8 mouse cellular contexts compared by ENCODE assay signal in the genomic region with DNA sequence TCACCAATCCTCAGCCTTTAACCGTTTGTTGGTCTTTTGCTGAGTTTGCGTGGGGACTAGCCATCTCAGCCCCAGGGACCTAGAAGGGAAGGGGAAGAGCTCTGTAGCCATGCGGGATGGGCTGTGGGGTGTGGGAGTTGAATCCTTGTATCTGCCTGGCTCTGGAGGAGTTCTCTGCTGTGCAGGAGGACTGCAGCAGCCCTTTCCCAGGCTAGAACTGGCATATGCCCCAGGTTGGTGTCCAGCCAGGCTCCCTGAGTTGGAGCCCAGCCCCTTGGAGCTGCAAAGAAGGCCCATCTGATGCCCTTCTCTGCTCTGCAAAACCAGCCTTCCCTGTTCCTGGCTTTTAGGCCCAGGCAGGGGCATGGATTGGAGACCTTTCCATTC. TPM values are rescaled to one million over a fixed set of nuclear protein-coding genes. Genes with fewer than 3 reads are reported as not detected.
A peak's percentile ranks its signal among the peaks of the same experiment; 100 is the strongest.
DNase-seq lines count a peak whose midpoint lies in the region; ATAC-seq and TF ChIP-seq lines count a peak whose summit lies in the region.

No protein-coding gene starts in this region.

- H3K4me2 ChIP-seq in embryonic facial prominence, embryonic 15.5 days (replicated peaks) = peak overlapping the region; percentile 79
- peak overlapping the region; percentile 77 for H3K4me2 ChIP-seq in intestine, embryonic 14.5 days (ENCODE audit: low read length)

- no peaks in the 10 kb centered on the region for H3K9me3 ChIP-seq in E14TG2a.4 (ENCODE audit: low read length)
- no peaks in the 10 kb centered on the region for H3K9me3 ChIP-seq in embryonic facial prominence, embryonic 15.5 days (replicated peaks)
- H3K9me3 ChIP-seq in intestine, embryonic 14.5 days (ENCODE audit: control insufficient read depth, low read length) = no peaks in the 10 kb centered on the region

- 32% methylated on average over 3 of the region's 3 CpGs for WGBS in embryonic facial prominence, embryonic 15.5 days
- 33% methylated on average over 3 of the region's 3 CpGs for WGBS in intestine, embryonic 14.5 days

- H3K4me3 ChIP-seq in E14TG2a.4 (replicated peaks; ENCODE audit: low read length) = peak overlapping the region; percentile 86
- H3K4me3 ChIP-seq in embryonic facial prominence, embryonic 15.5 days (replicated peaks) = peak overlapping the region; percentile 46
- peak overlapping the region; percentile 41; the same call in 1 of the 2 replicates for H3K4me3 ChIP-seq in intestine, embryonic 14.5 days (ENCODE audit: low read depth, low read length)

- H3K9ac ChIP-seq in embryonic facial prominence, embryonic 15.5 days = no peak overlapping the region
- no peak overlapping the region for H3K9ac ChIP-seq in intestine, embryonic 14.5 days (ENCODE audit: low read length)

- 0 out of 2 replicates have a peak, but pooled peaks have one; percentile 20 for ATAC-seq in frontal cortex, adult (ENCODE audit: low TSS enrichment)
- no peak for ATAC-seq in embryonic facial prominence, embryonic 15.5 days (ENCODE audit: insufficient number of reproducible peaks, low FRiP score, low TSS enrichment, low read depth)
- ATAC-seq in intestine, embryonic 14.5 days (replicated peaks; ENCODE audit: low FRiP score, low TSS enrichment, low read depth) = no peak

- H3K36me3 ChIP-seq in E14TG2a.4 (ENCODE audit: insufficient read depth, low read length) = no peaks in the 10 kb centered on the region
- H3K36me3 ChIP-seq in embryonic facial prominence, embryonic 15.5 days = no peaks in the 10 kb centered on the region
- H3K36me3 ChIP-seq in intestine, embryonic 14.5 days (ENCODE audit: control insufficient read depth, insufficient read depth, low read length) = no peaks in the 10 kb centered on the region

- no peak for DNase-seq in frontal cortex, postnatal 36 days (ENCODE audit: low spot score in 2 of 2)
- no peak for DNase-seq in intestine, embryonic 14.5 days (ENCODE audit: low spot score)
- no peak for DNase-seq in spleen, postnatal 14 days (ENCODE audit: low spot score in 2 of 2)
- DNase-seq in right cerebral cortex, postnatal 4 days = no peak
- DNase-seq in layer of hippocampus, adult 11-12 months (ENCODE audit: low spot score) = no peak

- H3K27me3 ChIP-seq in E14TG2a.4 (ENCODE audit: insufficient read depth, low read length) = peaks cover 90% of the 10 kb centered on the region
- H3K27me3 ChIP-seq in embryonic facial prominence, embryonic 15.5 days = peaks cover 72% of the 10 kb centered on the region
- H3K27me3 ChIP-seq in intestine, embryonic 14.5 days (replicated peaks; ENCODE audit: control insufficient read depth, insufficient read depth, low read length) = peaks cover 69% of the 10 kb centered on the region

- no peak for TF ChIP-seq CTCF in E14TG2a.4 (conservative IDR thresholded peaks at IDR 0.05; ENCODE audit: low read length)

- H3K27ac ChIP-seq in embryonic facial prominence, embryonic 15.5 days (replicated peaks) = no peak overlapping the region
- H3K27ac ChIP-seq in intestine, embryonic 14.5 days (ENCODE audit: low read depth) = no peak overlapping the region

- H3K4me1 ChIP-seq in E14TG2a.4 (replicated peaks; ENCODE audit: low read depth, low read length) = peaks cover 40% of the 10 kb centered on the region
- peaks cover 28% of the 10 kb centered on the region for H3K4me1 ChIP-seq in embryonic facial prominence, embryonic 15.5 days
- H3K4me1 ChIP-seq in intestine, embryonic 14.5 days (replicated peaks; ENCODE audit: control insufficient read depth, insufficient read depth, low read length) = peaks cover 12% of the 10 kb centered on the region

RNA-seq across cellular contexts. Expression of gene Entpd2, which starts 0.9 kb away (rescaled TPM):
- polyA plus RNA-seq in embryonic facial prominence, embryonic 15.5 days (2015; fragmentation: Nextera tagmentation; extraction: Ambion mirVana) = 7.4 and 9.0 TPM in 2 replicates
- polyA plus RNA-seq in intestine, embryonic 14.5 days (2014; fragmentation: Nextera tagmentation; extraction: Ambion mirVana) = 5.9 and 7.4 TPM in 2 replicates

RNA-seq across cellular contexts. Expression of gene Npdc1, which starts 2.6 kb away (rescaled TPM):
- polyA plus RNA-seq in embryonic facial prominence, embryonic 15.5 days (2015; fragmentation: Nextera tagmentation; extraction: Ambion mirVana) = 64.9 and 67.8 TPM in 2 replicates
- polyA plus RNA-seq in intestine, embryonic 14.5 days (2014; fragmentation: Nextera tagmentation; extraction: Ambion mirVana) = 42.2 and 45.4 TPM in 2 replicates

RNA-seq across cellular contexts. Expression of gene Sapcd2, which starts 24.5 kb away (rescaled TPM):
- polyA plus RNA-seq in embryonic facial prominence, embryonic 15.5 days (2015; fragmentation: Nextera tagmentation; extraction: Ambion mirVana) = 29.2 and 32.8 TPM in 2 replicates
- polyA plus RNA-seq in intestine, embryonic 14.5 days (2014; fragmentation: Nextera tagmentation; extraction: Ambion mirVana) = 43.2 and 47.4 TPM in 2 replicates

RNA-seq across cellular contexts. Expression of gene Fut7, which starts 26.5 kb away (rescaled TPM):
- 0.08 and 0.20 TPM in 2 replicates for polyA plus RNA-seq in embryonic facial prominence, embryonic 15.5 days (2015; fragmentation: Nextera tagmentation; extraction: Ambion mirVana)
- 0.15 TPM in 1 of 2 replicates, not detected in the other for polyA plus RNA-seq in intestine, embryonic 14.5 days (2014; fragmentation: Nextera tagmentation; extraction: Ambion mirVana)

RNA-seq across cellular contexts. Expression of gene Uap1l1, which starts 31.1 kb away (rescaled TPM):
- polyA plus RNA-seq in embryonic facial prominence, embryonic 15.5 days (2015; fragmentation: Nextera tagmentation; extraction: Ambion mirVana) = 18.4 and 21.7 TPM in 2 replicates
- 36.3 and 46.0 TPM in 2 replicates for polyA plus RNA-seq in intestine, embryonic 14.5 days (2014; fragmentation: Nextera tagmentation; extraction: Ambion mirVana)
